8 mouse cellular contexts compared by ENCODE assay signal in the genomic region with DNA sequence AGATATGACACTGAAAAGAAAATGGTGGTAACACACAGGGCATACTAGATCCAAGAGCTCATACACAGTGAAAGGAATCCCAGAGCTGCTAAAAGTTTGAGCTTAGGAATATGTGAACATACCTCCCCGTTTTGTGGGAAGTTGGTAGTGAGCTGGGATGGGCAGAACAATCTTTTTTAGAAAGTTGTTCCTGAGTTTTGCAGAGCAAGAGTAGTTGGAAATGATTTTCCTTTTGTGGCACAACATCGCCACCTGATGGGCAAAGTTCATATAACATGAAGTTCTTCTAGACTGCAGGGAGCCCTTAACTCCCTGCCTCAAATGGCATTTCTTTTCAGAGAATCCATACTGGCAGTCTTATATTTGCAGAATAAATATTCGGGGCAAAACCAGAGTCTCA. TPM values are rescaled to one million over a fixed set of nuclear protein-coding genes. Genes with fewer than 3 reads are reported as not detected.
A peak's percentile ranks its signal among the peaks of the same experiment; 100 is the strongest.
DNase-seq lines count a peak whose midpoint lies in the region; ATAC-seq and TF ChIP-seq lines count a peak whose summit lies in the region.

No protein-coding gene starts in this region.

- H3K27me3 ChIP-seq in forebrain, postnatal 0 days (ENCODE audit: insufficient read depth, low read length), result peaks cover 6% of the 10 kb centered on the region; the same call in 1 of the 2 replicates

- TF ChIP-seq POLR2A in lung, adult 2 months (IDR thresholded peaks at IDR 0.05; ENCODE audit: borderline replicate concordance, extremely low read depth, low read depth, low read length), result no peak

- peak; percentile 82 for TF ChIP-seq CTCF in forebrain, postnatal 0 days (IDR thresholded peaks at IDR 0.05; ENCODE audit: low read depth)
- 0 out of 2 replicates have a peak, but pooled peaks have one; percentile 12 for TF ChIP-seq CTCF in lung, adult 2 months (IDR thresholded peaks at IDR 0.05; ENCODE audit: insufficient read depth, low read length)

- H3K4me2 ChIP-seq in forebrain, postnatal 0 days (ENCODE audit: low read depth), result no peak overlapping the region

- no peak overlapping the region for H3K4me3 ChIP-seq in forebrain, postnatal 0 days (ENCODE audit: low read depth, low read length)
- no peak overlapping the region for H3K4me3 ChIP-seq in lung, adult 2 months (replicated peaks; ENCODE audit: extremely low read depth, low read depth, low read length)

- H3K36me3 ChIP-seq in forebrain, postnatal 0 days (ENCODE audit: insufficient read depth), result no peaks in the 10 kb centered on the region

- no peak overlapping the region for H3K9ac ChIP-seq in forebrain, postnatal 0 days

- H3K27ac ChIP-seq in forebrain, postnatal 0 days (ENCODE audit: low read depth, low read length), result no peak overlapping the region

- H3K4me1 ChIP-seq in forebrain, postnatal 0 days (ENCODE audit: insufficient read depth), result no peaks in the 10 kb centered on the region
- H3K4me1 ChIP-seq in lung, adult 2 months (ENCODE audit: control insufficient read depth, insufficient read depth, low read length), result no peaks in the 10 kb centered on the region; the same call in 1 of the 2 replicates

- no peaks in the 10 kb centered on the region for H3K9me3 ChIP-seq in forebrain, postnatal 0 days (ENCODE audit: low read length)

- ATAC-seq in forebrain, postnatal 0 days, result peak; percentile 83

- 7% methylated on average over 3 of the region's 3 CpGs for WGBS in forebrain, postnatal 0 days
- WGBS in lung, adult 2 months, result 3% methylated on average over 3 of the region's 3 CpGs

- DNase-seq in spleen, postnatal 4 days (ENCODE audit: low spot score in 2 of 2), result peak; percentile 18 to 65
- no peak for DNase-seq in spleen, adult 12 weeks (ENCODE audit: low spot score)
- DNase-seq in brain, embryonic 18.5 days (ENCODE audit: low read depth, low spot score), result peak; percentile 55
- peak; percentile 93 for DNase-seq in forebrain, postnatal 0 days
- peak; percentile 75 to 76 for DNase-seq in kidney, postnatal 4 days
- DNase-seq in lung, adult 2 months, result peak; percentile 45
- DNase-seq in right cerebral cortex, adult 2 months (ENCODE audit: low spot score in 2 of 2), result peak; percentile 83 to 92
- DNase-seq in T-cell, adult 2 months (ENCODE audit: low spot score), result no peak

RNA-seq across cellular contexts. Expression of a gene that starts 33.3 kb away (rescaled TPM):
- 4.6 and 7.8 TPM in 2 replicates for total RNA-seq in forebrain, postnatal 0 days (2014; rRNA removed)
- 4.1 and 5.7 TPM in 2 replicates for polyA plus RNA-seq in forebrain, postnatal 0 days (2015; fragmentation: Nextera tagmentation; extraction: Ambion mirVana)
- polyA plus RNA-seq in lung, adult 2 months (2012; rRNA removed), result 64.7 and 69.8 TPM in 2 replicates

Comparison
In these comparisons a context has a peak if more than half of its experiments do, and no peak if none do; other contexts are left out.
1. DNase-seq: peak in spleen, postnatal 4 days (2 of 2), brain, embryonic 18.5 days (single experiment), forebrain, postnatal 0 days (single experiment), kidney, postnatal 4 days (2 of 2), lung, adult 2 months (single experiment) and right cerebral cortex, adult 2 months (2 of 2); none in spleen, adult 12 weeks (single experiment) and T-cell, adult 2 months (single experiment).